Mouse (Mus musculus) C3H10T1/2 (cell line): ENCODE results near the gene P4htm. TPM values are rescaled to one million over a fixed set of nuclear protein-coding genes. Genes with fewer than 3 reads are reported as not detected.

Experiments used
- polyA plus RNA-seq, 2 experiments: library from polyadenylated mRNA; unstranded; fragments of >200 nt; fragmentation: generic; extraction: Trizol; gene quantifications; one replicate each; pipeline ENCODE4 v1.2.1; 2012; ENCODE audit warnings: missing spikeins in 2 of 2

Gene P4htm
- 1 to 10 TPM in 1 of 2 experiments, under 1 TPM in 1; 0.50 to 3.4 TPM for polyA plus RNA-seq

GRCm38 (mm10) chr9:108596998-108597764 lies at the start of gene P4htm:
P4htm (minus strand) TSS chr9:108597667.

DNA sequence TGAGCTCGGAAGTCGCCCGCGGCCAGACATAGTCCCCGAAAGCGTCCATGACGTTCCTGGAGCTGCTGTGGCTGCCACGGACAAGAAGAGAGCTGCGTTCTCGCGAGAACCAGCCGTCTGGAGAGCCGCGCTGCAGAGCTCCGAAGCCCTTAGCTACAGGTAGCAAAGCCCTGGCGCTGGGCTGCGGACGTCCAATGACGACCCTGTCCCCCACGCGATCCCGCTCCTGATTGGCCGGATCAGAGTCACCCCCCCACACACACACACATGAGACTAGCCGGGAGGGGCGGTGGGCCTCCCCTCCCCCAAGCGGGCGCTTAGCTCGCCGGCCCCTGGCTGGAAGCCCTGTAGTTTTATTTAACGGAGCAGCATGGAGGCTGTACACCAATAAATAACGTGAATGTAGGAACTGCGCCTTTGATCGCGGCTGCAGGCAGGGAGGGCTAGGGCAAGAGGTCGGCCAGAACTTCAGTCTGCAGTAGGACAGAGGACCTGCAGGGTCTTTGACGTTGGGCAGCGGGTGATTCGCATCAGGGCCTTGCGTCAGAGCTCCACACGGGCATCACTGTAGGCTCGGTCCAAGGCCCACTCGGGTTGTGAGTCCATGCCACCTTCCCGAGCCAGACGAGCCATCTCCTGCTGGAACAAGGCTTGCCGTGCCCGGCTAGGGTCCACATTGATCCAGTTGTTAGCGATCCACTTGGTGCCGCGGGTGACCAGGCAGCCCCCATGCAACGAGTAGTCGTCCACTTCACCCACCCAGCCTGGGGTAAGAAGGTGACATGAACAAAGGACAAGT lies 18.7 kb downstream of the P4htm start, which contains the start of gene Wdr6:
Gene Wdr6 (minus strand): TSS at position 195 of the 799 bp plus-strand sequence.

GRCm38 (mm10) chr9:108569381-108570206 lies 27.9 kb downstream of the P4htm start, which contains the start of gene Dalrd3:
Dalrd3 (plus strand) TSS chr9:108569886.

GRCm38 (mm10) chr9:108566815-108567776 lies 30.4 kb downstream of the P4htm start, which contains the start of gene Ndufaf3:
Ndufaf3 (minus strand) TSS chr9:108567434.

DNA sequence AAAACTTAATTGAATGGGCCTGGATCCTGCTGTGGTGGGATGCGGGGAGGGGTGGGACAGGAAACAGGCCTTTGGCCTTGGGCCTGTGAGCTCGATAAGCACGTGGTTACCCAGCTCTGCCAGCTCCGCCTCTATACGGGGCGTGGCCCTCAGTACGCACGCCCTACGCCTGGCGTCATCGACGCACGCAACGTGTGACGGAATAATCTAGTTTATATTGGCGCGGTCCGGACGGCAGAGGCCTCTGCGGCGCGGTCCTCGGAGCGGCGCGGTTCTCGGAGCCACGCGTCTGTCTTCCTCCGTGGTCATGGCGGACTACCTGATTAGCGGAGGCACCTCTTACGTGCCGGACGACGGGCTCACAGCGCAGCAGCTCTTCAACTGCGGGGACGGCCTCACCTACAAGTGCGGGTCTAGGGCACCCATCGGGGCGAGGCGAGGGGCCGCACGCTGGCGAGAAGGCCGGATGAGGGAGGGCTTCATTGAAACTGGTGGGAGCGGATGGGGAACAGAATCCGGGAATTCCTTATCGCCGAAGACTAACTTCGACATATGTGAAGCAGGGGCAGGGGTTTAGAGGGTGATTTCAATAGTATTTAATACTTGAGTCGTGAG lies 37.1 kb downstream of the P4htm start, which contains the start of gene Impdh2:
Gene Impdh2 (plus strand): TSS at position 60 of the 615 bp plus-strand sequence.

Other genes with a start within 250 kb of the P4htm start
- gene Usp4, start 249.8 kb downstream of the P4htm start, polyA plus RNA-seq = 10 to 100 TPM; 68.6 to 96.9 TPM
- gene 1700102P08Rik, start 204.9 kb downstream of the P4htm start, polyA plus RNA-seq = under 1 TPM; 0.04 to 0.35 TPM
- not detected for gene Ccdc36, start 169.2 kb downstream of the P4htm start, polyA plus RNA-seq
- not detected for gene BC048562, start 161.2 kb downstream of the P4htm start, polyA plus RNA-seq
- 10 to 100 TPM; 28.0 to 46.0 TPM for gene Ccdc71, start 137.1 kb downstream of the P4htm start, polyA plus RNA-seq
- gene Klhdc8b, start 136.1 kb downstream of the P4htm start, polyA plus RNA-seq = 1 to 10 TPM; 1.4 to 9.8 TPM
- 100 to 1,000 TPM in 1 of 2 experiments, 1 to 10 TPM in 1; 9.4 to 170 TPM for gene Lamb2, start 117.9 kb downstream of the P4htm start, polyA plus RNA-seq
- 10 to 100 TPM; 21.0 to 70.4 TPM for gene Usp19, start 107.1 kb downstream of the P4htm start, polyA plus RNA-seq
- 100 to 1,000 TPM; 170 to 180 TPM for gene Qars, start 90.0 kb downstream of the P4htm start, polyA plus RNA-seq
- gene Qrich1, start 80.9 kb downstream of the P4htm start, polyA plus RNA-seq = 10 to 100 TPM in 1 of 2 experiments, 1 to 10 TPM in 1; 5.6 to 45.1 TPM
- gene Impdh2, start 37.4 kb downstream of the P4htm start, polyA plus RNA-seq = 100 to 1,000 TPM; 210 to 374 TPM
- 10 to 100 TPM; 11.3 to 25.8 TPM for gene Ndufaf3, start 30.2 kb downstream of the P4htm start, polyA plus RNA-seq
- 100 to 1,000 TPM; 174 to 202 TPM for gene Dalrd3, start 27.8 kb downstream of the P4htm start, polyA plus RNA-seq
- 100 to 1,000 TPM in 1 of 2 experiments, 10 to 100 TPM in 1; 32.7 to 139 TPM for gene Wdr6, start 18.9 kb downstream of the P4htm start, polyA plus RNA-seq
- gene Arih2, start 51.7 kb upstream of the P4htm start, polyA plus RNA-seq = 10 to 100 TPM in 1 of 2 experiments, 1 to 10 TPM in 1; 7.1 to 18.8 TPM
- gene Slc25a20, start 64.4 kb upstream of the P4htm start, polyA plus RNA-seq = 10 to 100 TPM in 1 of 2 experiments, 1 to 10 TPM in 1; 5.9 to 25.6 TPM
- gene Prkar2a, start 91.6 kb upstream of the P4htm start, polyA plus RNA-seq = 1 to 10 TPM; 2.9 to 7.0 TPM
- gene Ip6k2, start 186.1 kb upstream of the P4htm start, polyA plus RNA-seq = 10 to 100 TPM; 11.8 to 81.0 TPM
- 1 to 10 TPM; 5.8 to 9.2 TPM for gene Nckipsd, start 210.7 kb upstream of the P4htm start, polyA plus RNA-seq
- gene Celsr3, start 228.7 kb upstream of the P4htm start, polyA plus RNA-seq = under 1 TPM; 0.01 to 0.12 TPM